Mouse (Mus musculus) C2C12 (cell line): ENCODE measurements at regions not wholly inside any gene's neighbourhood (a gene's known extent, or its start where the extent isn't known, plus 50 kb on each side); places are given as distances from the start of the nearest gene placed in this dataset.

Experiments
- CEBPB ChIP-seq: IDR thresholded peaks from one replicate; pipeline ENCODE4 v1.6.1; 2011; ENCODE audit warnings: low read depth, mild to moderate bottlenecking, control low read depth, moderate library complexity
- CTCF ChIP-seq: IDR thresholded peaks from one replicate; pipeline ENCODE4 v1.5.1; 2011; ENCODE audit not compliant: control insufficient read depth, insufficient read depth, insufficient read length
- MAX ChIP-seq: IDR thresholded peaks from one replicate; pipeline ENCODE4 v1.6.1; 2011; ENCODE audit warnings: mild to moderate bottlenecking, control low read depth
- MYOD1 ChIP-seq: IDR thresholded peaks from one replicate; pipeline ENCODE4 v1.6.1; 2011; ENCODE audit warnings: low read depth; ENCODE audit not compliant: control insufficient read depth, insufficient read length
- MYOG ChIP-seq: IDR thresholded peaks from one replicate; pipeline ENCODE4 v1.6.1; 2011; ENCODE audit not compliant: control insufficient read depth, insufficient read length; ENCODE audit errors: extremely low read depth
- USF1 ChIP-seq: IDR thresholded peaks from one replicate; pipeline ENCODE4 v1.6.1; 2011; ENCODE audit warnings: low read depth, mild to moderate bottlenecking, control low read depth, moderate library complexity

DNA sequence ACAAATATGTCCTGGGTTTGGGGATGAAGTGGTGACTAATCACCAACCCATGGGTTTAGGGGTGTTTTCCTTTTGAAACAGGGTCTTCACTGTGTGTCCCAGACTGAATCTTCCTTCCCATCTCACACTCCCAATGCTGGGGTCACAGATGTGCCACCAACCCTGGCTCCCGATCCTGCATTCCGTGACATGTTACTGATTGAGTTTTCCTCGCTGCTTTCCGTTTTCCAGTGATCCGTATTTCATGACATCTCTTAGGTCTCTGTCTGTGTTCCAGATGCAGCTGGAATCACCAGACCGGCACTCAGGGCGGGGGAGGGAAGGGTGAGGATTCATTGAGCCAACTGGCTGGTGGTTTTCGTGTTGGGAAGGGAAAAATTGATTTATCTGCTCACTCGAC is 157.1 kb downstream of the Opa1 start:
- TF ChIP-seq CTCF (no peak), CEBPB (no peak), USF1 (no peak), MAX (no peak), MYOG (no peak), MYOD1 (no peak)
